Mouse (Mus musculus): ENCODE measurements around the gene Cd300ld3.

GRCm38 (mm10) chr11:115086213-115086612, 38.0 kb upstream of the Cd300ld3 start:
- TF ChIP-seq GATA1 (IDR thresholded peaks at IDR 0.05; ENCODE audit: borderline replicate concordance, low read length) (no peak), FLI1 (IDR thresholded peaks at IDR 0.05; ENCODE audit: low read length) (no peak)

Measured in megakaryocyte, embryonic 14.5 days (primary cell).